Mouse (Mus musculus): Measurements from ENCODE around the gene Ubr4.
"Not testable (repeated sequence)": the region's sequence is repeated elsewhere in the genome, so short reads cannot be mapped to it uniquely, and the experiment has no call there.

Ubr4 gene

DNA sequence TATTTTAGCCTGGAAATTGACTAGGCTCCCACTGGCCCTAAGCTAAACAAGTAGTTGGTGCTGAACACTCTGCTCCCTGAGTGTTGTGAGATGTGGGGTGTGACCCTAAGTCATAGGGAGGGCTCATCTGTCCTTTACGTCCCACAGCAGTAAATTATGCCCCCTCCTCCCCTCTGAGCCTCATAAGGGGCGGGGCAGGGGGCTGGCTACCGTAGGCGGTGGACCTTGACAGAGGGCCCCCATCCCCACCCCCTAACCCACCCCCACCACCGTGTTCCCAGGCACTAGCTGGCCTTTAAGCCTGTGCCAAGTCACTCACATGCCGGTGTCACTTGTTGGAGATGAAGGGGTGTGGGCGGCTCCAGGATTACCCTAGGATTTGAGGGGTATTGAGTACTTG, 132.1 kb downstream of the Ubr4 start:
- DNase-seq (ENCODE audit: low spot score in 2 of 2) = no peak

DNA sequence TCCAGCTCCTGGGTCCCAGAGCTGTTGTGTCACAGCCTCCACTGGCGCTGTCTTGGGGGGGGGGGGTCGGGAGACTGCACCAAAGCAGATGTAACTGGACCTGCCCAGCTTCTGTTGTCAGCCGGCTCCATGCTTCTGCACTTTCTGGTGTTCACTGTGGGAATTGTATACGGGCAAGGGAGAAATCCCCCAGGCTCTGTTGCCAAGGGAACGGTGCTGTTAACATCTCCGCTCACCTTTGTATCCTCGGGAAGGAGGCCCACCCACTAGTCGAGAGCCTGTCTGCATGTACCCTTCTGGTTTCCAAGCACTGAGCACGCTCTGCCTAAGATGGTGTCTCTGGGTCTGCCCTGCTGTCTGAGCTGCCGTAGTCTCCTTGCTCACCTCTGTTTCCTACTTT, 134.7 kb downstream of the Ubr4 start:
- DNase-seq (ENCODE audit: low spot score in 2 of 2) = no peak

DNA sequence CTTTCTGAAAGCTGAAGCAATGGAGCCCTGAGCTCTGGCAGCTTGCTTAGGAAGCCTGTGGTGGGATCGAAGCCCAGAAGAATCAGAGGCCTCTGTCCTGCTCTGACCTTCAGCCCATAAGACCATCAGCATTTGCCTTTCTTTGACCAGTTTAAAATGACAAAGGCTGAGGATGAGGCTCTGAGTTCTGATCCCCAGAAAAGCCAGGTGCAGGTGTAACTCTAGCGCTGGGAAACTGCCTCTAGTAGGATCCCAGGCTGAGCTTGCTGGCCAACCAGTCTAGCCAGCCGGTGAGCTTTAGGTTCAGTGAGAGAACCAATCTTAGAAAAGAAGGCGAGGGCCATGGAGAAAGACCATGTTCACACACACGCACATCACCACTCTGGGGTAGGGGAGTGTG, 135.9 kb downstream of the Ubr4 start:
- no peak for DNase-seq (ENCODE audit: low spot score in 2 of 2)

DNA sequence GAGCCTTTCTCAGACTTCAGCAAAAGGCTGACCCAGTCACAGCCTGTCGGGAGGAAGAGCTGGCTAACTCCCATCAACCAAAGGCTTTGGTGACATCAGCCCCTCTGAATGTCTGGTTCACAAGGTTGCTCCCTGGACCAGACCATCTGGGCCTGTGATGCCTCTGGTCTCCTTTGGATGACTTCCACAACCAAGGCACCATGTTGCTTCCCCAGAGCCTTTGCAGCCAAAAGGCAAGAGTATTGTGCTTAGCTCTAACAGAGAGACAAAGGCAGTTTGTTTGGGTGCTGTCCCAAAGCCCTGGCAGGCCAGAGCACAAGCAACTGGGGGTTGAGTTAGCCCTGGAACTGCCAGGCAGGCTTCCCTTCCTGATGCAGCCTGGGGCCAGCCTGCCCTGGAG, 137.5 kb downstream of the Ubr4 start:
- DNase-seq (ENCODE audit: low spot score in 2 of 2) = peak in 1 of 2 experiments; percentile 47

DNA sequence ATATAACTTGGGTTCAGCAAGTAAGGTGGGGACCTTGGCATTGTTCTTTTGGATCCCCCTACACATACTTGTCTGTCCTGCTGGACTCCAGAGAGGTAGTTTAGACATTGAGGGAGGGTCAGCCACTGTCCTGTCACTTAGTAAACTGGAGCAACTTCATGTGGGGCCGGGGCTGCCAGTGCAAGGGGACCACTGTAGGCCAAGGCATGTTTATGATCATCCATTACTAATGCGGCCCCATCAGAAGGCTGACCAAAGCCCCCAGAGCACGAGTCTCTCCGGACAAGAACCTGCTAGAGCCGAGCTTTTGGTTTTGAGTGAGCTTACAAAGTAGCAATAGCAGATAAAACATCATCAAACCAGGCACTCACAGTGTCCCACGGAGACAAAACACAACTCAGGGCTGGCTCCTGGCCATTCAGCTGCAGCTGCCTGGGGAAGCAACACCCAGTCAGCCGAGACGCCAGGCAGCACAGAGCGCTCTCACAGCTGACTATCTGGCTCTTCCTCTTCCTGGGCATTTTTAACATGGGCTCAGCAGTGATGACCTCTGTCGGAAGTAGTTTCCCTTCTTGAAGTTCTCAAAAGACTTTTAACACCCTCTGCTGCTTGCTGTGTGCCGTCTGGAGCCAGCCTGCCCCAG, 138.1 kb downstream of the Ubr4 start:
- no peak for DNase-seq (ENCODE audit: low spot score in 2 of 2)

DNA sequence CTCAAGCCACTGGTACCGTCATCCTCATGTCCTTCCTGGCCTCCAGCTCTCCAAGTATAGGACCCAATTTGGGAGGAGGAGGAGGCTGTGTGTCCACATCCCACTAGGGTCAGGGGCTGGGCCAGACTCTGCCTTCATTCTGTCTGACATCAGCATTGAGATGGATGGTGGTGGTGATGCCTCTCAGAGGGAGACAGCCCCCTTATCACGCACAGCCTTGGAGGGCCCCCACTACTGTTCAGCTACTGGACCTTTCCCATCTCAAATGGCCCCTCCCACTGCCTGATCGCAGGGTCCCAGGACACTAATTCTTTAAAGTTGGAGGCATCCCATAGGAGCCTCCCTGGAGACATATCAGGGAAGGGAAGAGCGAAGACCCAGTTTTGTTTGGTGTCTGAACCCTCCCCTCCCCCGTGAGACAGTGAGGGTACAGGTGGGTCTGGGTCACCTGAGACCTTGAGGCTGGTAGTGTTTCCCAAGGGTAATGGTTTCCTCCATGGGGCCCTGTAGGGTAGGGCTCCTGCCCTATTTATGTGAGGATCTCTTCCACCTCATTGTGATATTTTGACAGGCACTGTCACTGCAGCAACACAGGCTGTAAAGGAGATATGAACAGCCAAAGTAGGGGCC, 139.2 kb downstream of the Ubr4 start:
- DNase-seq (ENCODE audit: low spot score in 2 of 2) = no peak

DNA sequence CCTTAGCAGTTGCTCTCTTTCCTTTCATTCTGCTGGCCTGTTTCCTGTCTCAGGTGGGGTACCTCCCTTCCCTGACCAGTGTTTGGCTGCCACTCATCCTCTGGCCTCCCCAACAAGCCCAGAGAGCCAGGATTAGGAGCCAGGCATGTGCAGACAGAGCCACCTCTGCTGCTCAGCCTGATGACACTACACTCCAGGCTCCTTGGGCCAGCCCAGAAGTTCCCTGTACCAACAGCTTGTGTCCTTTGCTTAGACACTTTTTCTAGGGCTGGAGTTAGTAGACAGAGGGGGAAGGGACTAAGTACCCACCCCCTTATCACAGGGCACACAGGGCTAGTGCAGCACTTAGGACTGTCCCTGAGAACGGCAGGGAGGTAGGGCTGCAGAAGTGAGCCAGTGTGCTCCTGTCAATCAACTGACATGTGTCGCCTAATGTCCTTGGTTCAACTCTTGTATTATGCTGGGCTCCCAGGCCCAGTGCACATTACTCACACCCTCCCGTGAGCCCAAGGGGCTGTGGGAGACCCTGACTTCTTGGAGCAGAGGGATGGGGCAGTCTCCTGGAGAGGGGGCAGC, 139.9 kb downstream of the Ubr4 start:
- no peak for DNase-seq (ENCODE audit: low spot score in 2 of 2)

DNA sequence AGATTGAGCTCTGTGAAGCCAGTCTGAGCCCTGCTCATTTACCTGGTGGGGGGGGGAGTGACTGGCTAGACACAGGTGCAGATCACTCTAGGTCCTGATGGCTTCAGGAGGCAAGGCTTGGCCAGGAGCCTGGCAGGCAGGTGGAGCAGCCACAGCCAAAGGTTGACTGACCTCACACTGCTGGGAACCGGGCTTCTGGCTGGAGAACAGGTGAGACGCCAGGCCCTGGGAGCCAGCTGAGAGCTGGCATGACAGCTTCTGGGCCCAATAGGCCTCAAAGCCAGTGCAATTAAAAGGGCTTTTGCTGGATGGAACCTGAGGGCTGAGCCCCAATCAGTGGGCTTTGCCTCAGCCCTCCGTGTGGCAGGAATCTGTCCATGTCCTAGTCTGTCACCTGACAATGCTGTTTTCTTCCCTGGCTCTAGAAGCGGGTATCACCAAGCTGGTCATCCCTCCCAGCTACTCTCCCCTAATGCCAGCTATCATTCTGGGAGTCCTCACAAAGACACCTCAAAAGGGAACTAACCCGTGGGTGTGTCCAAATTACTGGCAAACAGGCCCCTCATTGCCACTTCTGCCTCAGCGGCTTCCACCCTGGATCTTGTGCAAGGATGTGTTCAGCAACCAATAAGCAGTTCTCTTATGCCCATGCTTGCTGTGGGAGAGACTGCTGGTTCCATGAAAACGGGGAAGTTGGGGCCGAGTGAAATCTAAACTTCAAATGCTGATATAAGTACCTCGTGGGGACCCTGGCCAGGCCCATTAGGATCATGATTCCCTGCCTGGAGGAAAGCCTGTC, 141.0 kb downstream of the Ubr4 start:
- DNase-seq (ENCODE audit: low spot score in 2 of 2) = no peak

DNA sequence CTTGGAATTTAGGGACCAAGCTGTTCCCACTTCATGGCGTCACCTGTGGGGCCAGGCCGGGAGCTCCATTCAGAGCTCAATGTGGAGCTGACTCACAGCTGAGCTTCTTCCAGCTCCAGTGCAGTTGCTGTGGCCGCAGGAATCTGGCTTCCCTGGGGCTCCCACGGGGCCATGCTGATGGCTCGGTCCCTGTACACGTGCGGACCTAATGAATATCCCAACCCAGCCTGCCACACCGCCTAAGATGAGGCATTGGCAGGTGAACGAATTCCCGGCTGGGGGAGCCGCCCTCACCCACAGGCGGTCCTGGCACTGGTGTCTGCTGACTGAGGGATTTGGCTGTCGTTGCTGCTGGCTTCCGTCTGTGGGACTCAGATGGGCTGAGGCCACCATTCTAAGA, 148.4 kb downstream of the Ubr4 start:
- no peak for DNase-seq (ENCODE audit: low spot score in 2 of 2)

DNA sequence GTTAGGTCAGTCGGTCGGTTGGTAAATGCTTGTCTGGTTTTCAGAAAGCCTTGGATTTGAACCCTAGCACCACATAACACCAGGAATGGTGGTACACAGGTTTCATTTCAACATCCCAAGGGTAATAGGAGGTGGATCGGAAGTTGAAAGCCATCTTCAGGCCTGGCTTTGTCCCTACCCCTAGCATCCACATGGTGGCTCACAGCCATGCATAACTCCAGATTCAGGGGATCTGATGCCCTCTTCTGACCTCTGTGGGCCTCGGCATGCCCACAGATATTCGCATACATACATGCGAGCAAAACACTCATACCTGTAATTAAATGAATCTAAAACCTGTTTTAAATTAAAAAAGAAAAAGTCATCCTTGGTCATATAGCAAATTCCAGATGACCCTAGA, 149.3 kb downstream of the Ubr4 start:
- DNase-seq (ENCODE audit: low spot score in 2 of 2) = no peak

DNA sequence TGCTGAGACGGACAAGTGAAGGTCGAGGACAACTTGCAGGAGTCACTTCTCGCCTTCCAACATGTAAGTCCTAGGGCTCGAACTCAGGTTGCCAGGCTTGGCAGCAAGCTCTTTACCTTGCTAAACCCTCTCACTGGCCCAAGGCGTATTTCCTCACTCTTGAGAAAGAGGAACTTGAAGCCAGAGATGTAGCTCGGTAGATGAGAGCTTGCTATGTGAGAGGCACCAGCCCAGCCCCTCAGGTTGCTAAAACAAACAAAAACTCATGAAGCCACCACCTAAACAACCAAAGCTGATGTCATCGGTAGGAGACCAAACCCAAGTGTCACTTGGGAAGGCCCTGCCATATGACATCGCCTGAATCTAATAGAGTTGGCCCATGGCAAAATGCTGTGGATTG, 151.5 kb downstream of the Ubr4 start:
- DNase-seq (ENCODE audit: low spot score in 2 of 2) = no peak

DNA sequence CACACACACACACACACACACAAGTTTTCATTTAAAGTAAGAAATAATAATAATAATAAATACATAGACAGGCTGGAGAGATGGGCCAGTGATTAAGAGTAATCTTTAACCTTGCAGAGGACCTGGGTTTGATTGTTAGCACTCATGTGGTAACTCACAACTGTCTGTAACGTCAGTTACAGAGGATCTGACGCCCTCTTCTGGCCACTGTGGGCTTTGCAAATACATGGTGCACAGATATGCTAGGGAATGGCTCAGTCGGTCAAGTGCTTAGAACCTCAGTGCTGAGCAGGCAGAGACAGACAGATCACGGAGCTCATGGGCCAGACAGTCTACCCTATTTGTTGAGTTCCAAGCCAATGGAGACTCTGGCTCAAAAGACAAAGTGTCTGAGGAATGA, 153.3 kb downstream of the Ubr4 start:
- DNase-seq (ENCODE audit: low spot score in 2 of 2) = no peak

DNA sequence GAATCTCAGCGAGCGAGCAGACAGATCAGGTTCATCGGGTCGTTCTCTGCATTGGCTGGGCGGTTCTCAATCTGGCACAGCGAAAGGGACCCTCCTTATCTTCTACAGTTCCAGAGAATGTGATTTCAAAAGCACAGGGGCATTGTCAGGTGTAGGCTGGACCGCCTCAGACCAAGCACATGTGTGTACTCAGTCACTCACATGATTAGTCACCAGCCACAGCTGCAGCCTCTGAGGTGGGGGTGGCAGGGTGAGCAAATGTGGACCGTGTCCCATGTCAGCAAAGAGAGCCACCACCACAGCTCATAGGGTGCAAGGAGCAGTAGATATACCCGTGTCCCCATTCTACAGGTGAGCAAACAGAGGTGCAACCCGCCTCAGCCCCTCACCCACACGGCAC, 154.3 kb downstream of the Ubr4 start:
- DNase-seq (ENCODE audit: low spot score in 2 of 2) = no peak

DNA sequence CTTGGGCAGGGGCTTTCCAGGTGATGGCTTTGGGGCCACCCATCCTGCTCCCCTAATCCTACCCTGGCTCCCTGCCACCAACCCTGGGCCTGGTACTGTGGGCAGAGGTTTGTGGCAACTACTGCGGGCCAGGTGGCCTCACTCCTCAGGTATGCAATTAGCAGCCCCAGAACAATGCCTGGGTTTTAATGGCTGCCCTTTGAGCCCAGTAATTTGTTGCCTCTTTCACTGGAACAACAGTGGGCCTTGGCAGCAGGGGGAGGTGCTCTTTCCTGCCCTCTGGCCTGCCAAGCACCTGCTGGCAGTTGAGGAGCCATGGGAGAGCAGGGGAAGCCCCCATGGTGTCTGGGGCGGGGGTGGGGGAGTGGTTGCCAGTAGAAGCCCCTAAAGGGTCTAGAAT, 156.7 kb downstream of the Ubr4 start:
- DNase-seq (ENCODE audit: low spot score in 2 of 2) = no peak

DNA sequence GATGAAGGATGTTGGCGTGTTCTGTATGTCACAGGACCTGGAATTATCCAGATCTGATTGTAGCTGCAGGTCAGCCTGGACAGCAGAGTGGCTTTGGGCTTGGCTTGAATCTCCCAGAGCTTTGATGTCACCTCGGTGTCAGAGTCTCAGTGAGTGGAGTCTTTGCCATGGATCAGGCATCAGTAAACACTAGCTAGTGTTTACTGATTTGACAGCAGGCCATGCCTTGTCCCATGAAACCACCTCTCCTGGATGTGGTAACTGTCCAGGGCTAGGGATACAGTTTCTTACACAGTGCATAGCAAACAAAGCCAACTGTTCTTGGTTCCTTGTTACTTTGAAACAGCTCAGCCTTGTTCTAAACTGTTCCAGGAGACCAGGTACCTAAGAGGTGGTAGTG, 159.1 kb downstream of the Ubr4 start:
- no peak for DNase-seq (ENCODE audit: low spot score in 2 of 2)

DNA sequence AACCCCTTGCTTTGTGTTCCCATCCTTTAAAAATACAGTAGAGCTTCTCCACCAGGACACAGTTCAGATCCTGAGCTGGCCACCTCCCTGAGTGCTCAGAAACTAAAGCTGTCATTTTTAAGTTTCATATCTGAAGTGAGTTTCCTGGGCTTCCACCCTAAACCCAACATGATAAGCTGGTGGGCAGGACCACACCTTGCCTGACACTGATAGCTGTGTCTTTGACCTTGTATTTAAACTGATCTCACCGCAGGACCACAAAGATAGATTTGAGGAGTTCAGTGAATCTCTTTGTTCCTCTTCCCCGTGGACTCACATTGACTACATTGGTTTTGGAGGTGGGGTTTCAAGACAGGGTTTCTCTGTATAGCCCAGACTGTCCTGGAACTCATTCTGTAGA, 160.6 kb downstream of the Ubr4 start:
- no peak for DNase-seq (ENCODE audit: low spot score in 2 of 2)

DNA sequence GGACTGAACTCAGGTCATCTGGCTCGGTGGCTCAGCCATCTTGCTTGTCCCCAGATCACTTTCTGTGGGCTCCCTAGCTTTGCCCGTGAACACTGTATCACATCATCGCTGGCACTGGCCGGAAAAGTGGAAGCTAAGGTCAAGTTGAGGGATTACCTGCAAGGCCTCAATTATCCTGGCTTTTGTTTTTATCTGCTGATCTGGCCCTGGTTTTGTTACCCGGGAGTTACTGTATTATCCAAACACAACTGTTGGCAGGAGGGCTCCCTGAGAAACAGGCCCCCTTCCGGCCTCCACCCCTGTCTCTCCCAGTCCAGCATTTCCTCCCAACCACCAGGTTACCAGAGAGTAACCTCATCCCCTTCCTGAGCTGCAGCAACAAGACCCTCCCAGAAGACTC, 166.8 kb downstream of the Ubr4 start:
- DNase-seq (ENCODE audit: low spot score in 2 of 2) = no peak

DNA sequence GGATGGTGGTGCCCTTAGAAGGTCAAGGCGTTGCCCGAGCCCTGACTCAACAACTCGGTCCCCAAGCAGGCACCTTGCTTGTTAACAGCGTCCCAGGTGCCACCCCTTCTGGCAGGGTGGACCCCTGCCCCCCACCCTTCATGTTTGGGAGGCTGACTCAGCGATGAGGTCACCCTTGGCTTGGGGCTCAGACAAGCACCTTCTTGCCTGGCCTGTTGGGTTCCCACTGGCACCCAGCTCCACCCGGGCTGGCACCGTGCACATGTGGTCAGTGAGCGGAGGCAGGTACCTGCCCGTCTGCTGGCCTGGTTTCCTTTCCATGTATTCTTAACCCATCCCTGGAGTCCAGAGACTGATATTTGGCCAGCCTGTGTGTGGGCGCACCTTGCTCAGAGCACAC, 169.5 kb downstream of the Ubr4 start:
- DNase-seq (ENCODE audit: low spot score in 2 of 2) = no peak

DNA sequence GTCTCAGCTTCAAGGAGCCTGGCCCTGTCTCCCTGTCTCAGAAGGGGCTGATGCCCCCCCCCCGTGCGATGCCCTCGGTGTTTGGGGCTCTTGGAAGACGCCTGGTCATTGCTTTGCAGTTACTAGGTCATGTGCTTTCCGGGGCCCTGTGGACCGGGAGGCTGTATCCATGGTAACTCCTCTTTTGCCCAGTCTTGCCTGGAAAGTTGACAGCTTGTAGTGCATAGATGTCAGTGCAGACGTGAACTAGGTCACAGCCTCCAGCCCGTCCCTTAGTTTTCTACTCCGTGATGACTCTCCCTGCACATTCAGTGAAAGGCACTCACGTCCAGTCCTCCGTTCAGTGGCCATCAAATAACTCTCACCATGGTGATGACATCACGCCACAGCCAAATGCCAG, 174.1 kb downstream of the Ubr4 start:
- DNase-seq (ENCODE audit: low spot score in 2 of 2) = peak in 1 of 2 experiments; percentile 14

DNA sequence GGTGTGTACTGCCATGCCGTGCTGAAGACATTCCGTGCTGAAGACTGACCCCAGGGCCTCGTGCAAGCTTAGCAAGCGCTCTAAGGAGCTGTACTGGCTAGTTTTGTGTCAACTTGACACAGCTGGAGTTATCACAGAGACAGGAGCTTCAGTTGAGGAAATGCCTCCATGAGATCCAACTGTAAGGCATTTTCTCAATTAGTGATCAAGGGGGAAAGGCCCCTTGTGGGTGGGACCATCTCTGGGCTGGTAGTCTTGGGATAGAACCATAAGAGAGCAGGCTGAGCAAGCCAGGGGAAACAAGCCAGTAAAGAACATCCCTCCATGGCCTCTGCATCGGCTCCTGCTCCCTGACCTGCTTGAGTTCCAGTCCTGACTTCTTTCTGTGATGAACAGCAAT, 177.8 kb downstream of the Ubr4 start, which contains the start of gene Iffo2:
Gene Iffo2, plus strand, starts transcription at position 301 of the 400 bp plus-strand sequence.
- DNase-seq (ENCODE audit: low spot score in 2 of 2) = not testable (repeated sequence)

DNA sequence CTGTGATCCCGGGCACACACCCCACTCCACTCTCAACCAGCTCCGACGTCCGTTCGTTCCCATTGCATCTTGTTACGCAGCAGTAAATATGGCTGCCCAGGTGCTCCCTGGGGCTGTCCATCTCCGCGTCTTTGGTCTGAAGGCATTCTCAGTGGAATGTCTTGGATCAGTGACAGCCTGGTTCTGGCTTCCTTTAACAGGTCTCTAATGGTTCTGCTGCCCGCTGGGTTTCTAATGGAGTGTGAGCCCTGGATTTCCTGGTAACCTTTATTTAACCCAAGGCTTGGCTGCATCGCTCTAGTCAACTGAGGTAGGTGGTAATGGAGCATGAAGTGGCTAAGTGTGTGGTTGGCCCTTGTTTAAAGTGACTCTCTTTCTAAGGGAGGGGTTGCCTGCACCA, 179.7 kb downstream of the Ubr4 start:
- no peak for DNase-seq (ENCODE audit: low spot score in 2 of 2)

DNA sequence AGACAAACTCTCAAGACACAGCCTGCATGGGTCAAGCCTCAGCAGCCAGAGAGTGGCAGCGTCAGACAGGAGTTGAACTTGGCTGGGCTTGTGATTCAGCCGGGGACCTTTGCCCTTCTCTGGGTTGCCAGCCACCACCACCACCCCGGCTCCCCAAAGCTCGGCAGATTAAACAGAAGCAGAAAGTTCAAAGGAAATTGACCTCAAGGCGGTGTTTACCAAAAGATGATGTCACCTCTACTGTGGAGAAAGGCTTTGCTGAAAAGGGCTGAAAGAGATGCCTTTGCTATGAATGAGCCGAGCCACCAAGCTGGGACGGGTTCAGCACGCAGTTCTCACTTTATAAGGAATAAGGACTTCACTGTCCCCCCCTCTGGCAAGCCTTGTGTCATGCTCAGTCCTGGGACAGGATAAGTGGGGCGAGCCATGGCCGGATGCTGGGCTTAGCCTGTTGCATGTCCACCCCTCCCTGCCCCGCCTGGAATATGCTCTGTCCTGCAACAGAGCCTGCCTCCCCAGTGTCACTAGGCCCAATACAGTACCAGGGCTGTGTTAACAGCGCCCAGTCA, 182.8 kb downstream of the Ubr4 start:
- DNase-seq (ENCODE audit: low spot score in 2 of 2) = no peak
